ENCODE assay signal across 17 mouse cellular contexts in the genomic region with DNA sequence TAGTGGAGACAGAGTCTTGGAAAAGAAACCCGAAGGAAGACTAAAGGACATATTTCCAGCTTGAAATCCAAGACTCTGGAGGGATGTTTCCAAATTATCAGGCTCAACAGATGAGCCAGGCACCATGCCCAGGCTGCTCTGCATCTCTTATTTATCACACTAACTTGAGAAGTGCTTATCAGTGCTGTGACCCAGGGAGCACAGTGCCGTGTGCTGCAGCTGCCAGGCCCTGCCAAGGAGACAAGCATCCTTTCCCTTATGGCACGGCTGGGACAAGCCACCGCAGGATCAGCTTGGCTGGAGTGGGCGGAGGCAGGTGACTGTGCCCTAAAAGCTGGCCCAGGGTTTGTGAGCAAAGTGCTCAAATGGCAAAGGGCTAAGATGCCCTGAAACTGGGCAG.
DNase-seq lines count a peak whose midpoint lies in the region; ATAC-seq lines count a peak whose summit lies in the region.
"Had no signal": no experiment of that assay in that cellular context is flagged by ENCODE, and none has a peak within 500 bp of the region (broad histone marks: within the 10 kb centered on the region; RNA-seq: fewer than 3 reads in every experiment).

No protein-coding gene starts in this region.

- peaks cover 34% of the 10 kb centered on the region for H3K4me1 ChIP-seq in forebrain, embryonic 13.5 days
- H3K4me1 ChIP-seq in forebrain, embryonic 16.5 days (replicated peaks; ENCODE audit: control insufficient read depth, insufficient read depth, low read length): peaks cover 20% of the 10 kb centered on the region
- peaks cover 39% of the 10 kb centered on the region for H3K4me1 ChIP-seq in hindbrain, embryonic 10.5 days (replicated peaks)
- peaks cover 10% of the 10 kb centered on the region for H3K4me1 ChIP-seq in hindbrain, embryonic 12.5 days
- H3K4me1 ChIP-seq: limb, embryonic 12.5 days had no signal

- H3K9me3 ChIP-seq in forebrain, embryonic 13.5 days (replicated peaks): no peaks in the 10 kb centered on the region
- no peaks in the 10 kb centered on the region for H3K9me3 ChIP-seq in forebrain, embryonic 16.5 days (ENCODE audit: control insufficient read depth, low read length)
- H3K9me3 ChIP-seq in hindbrain, embryonic 10.5 days: no peaks in the 10 kb centered on the region
- H3K9me3 ChIP-seq in hindbrain, embryonic 12.5 days (replicated peaks): no peaks in the 10 kb centered on the region
- H3K9me3 ChIP-seq: embryonic facial prominence, embryonic 15.5 days; heart, embryonic 15.5 days; limb, embryonic 12.5 days had no signal

- H3K27me3 ChIP-seq in forebrain, embryonic 13.5 days: no peaks in the 10 kb centered on the region
- no peaks in the 10 kb centered on the region for H3K27me3 ChIP-seq in forebrain, embryonic 16.5 days (replicated peaks; ENCODE audit: control insufficient read depth, insufficient read depth, low read length)
- no peaks in the 10 kb centered on the region for H3K27me3 ChIP-seq in hindbrain, embryonic 10.5 days (ENCODE audit: insufficient read depth, poor library complexity, severe bottlenecking)
- no peaks in the 10 kb centered on the region for H3K27me3 ChIP-seq in hindbrain, embryonic 12.5 days
- H3K27me3 ChIP-seq: embryonic facial prominence, embryonic 15.5 days; heart, embryonic 15.5 days; limb, embryonic 12.5 days had no signal

- 0 out of 2 replicates have a peak, but pooled peaks cover 7% of the 10 kb centered on the region for H3K36me3 ChIP-seq in forebrain, embryonic 13.5 days (ENCODE audit: poor library complexity, severe bottlenecking)
- H3K36me3 ChIP-seq in forebrain, embryonic 16.5 days (ENCODE audit: control insufficient read depth, insufficient read depth): no peaks in the 10 kb centered on the region
- H3K36me3 ChIP-seq in hindbrain, embryonic 10.5 days: peaks cover 15% of the 10 kb centered on the region
- 0 out of 2 replicates have a peak, but pooled peaks cover 6% of the 10 kb centered on the region for H3K36me3 ChIP-seq in hindbrain, embryonic 12.5 days
- H3K36me3 ChIP-seq: embryonic facial prominence, embryonic 15.5 days; heart, embryonic 15.5 days had no signal

- 74% methylated on average over 5 of the region's 5 CpGs for WGBS in forebrain, embryonic 13.5 days
- 60% methylated on average over 5 of the region's 5 CpGs for WGBS in forebrain, embryonic 16.5 days
- 84% methylated on average over 5 of the region's 5 CpGs for WGBS in hindbrain, embryonic 10.5 days
- 64% methylated on average over 5 of the region's 5 CpGs for WGBS in hindbrain, embryonic 12.5 days

- H3K4me3 ChIP-seq in forebrain, embryonic 13.5 days: no peak overlapping the region
- H3K4me3 ChIP-seq in forebrain, embryonic 16.5 days (replicated peaks; ENCODE audit: low read length): no peak overlapping the region
- H3K4me3 ChIP-seq in hindbrain, embryonic 10.5 days: no peak overlapping the region
- no peak overlapping the region for H3K4me3 ChIP-seq in hindbrain, embryonic 12.5 days
- H3K4me3 ChIP-seq: embryonic facial prominence, embryonic 15.5 days; heart, embryonic 15.5 days; limb, embryonic 12.5 days had no signal

- no peak for ATAC-seq in forebrain, embryonic 13.5 days
- ATAC-seq in forebrain, embryonic 16.5 days: no peak
- ATAC-seq in hindbrain, embryonic 12.5 days (ENCODE audit: low FRiP score): no peak
- ATAC-seq in megakaryocyte-erythroid progenitor cell, adult 5-6 weeks (replicated peaks; ENCODE audit: low FRiP score, low TSS enrichment, poor library complexity, severe bottlenecking): peak; percentile 92
- ATAC-seq: inflammation-experienced regulatory T-cells, adult 6 months had no signal

- H3K4me2 ChIP-seq in forebrain, embryonic 13.5 days: no peak overlapping the region
- H3K4me2 ChIP-seq in forebrain, embryonic 16.5 days (ENCODE audit: low read length): no peak overlapping the region
- no peak overlapping the region for H3K4me2 ChIP-seq in hindbrain, embryonic 12.5 days (replicated peaks)
- H3K4me2 ChIP-seq: embryonic facial prominence, embryonic 15.5 days; heart, embryonic 15.5 days; limb, embryonic 12.5 days had no signal

- DNase-seq in hindbrain, embryonic 10.5 days (ENCODE audit: low spot score): no peak
- DNase-seq in ovary, adult 18-20 months (ENCODE audit: low spot score): peak; percentile 62
- DNase-seq in ovary, postnatal 10 days (ENCODE audit: low spot score): no peak
- no peak for DNase-seq in lung, postnatal 4 days
- DNase-seq: kidney, adult 9 months; kidney, postnatal 4 days; lung, postnatal 14 days; right cerebral cortex, postnatal 14 days had no signal

- H3K27ac ChIP-seq in forebrain, embryonic 13.5 days: peak overlapping the region; percentile 78; the same call in 1 of the 2 replicates
- no peak overlapping the region for H3K27ac ChIP-seq in forebrain, embryonic 16.5 days (ENCODE audit: low read length)
- peak overlapping the region; percentile 13; the same call in 1 of the 2 replicates for H3K27ac ChIP-seq in hindbrain, embryonic 10.5 days
- no peak overlapping the region for H3K27ac ChIP-seq in hindbrain, embryonic 12.5 days
- H3K27ac ChIP-seq: embryonic facial prominence, embryonic 15.5 days; heart, embryonic 15.5 days; limb, embryonic 12.5 days; liver, embryonic 14.5 days had no signal

- no peak overlapping the region for H3K9ac ChIP-seq in forebrain, embryonic 13.5 days
- H3K9ac ChIP-seq in forebrain, embryonic 16.5 days (replicated peaks; ENCODE audit: low read depth, low read length): no peak overlapping the region
- H3K9ac ChIP-seq in hindbrain, embryonic 12.5 days: no peak overlapping the region
- H3K9ac ChIP-seq: embryonic facial prominence, embryonic 15.5 days; heart, embryonic 15.5 days; limb, embryonic 12.5 days; liver, embryonic 14.5 days had no signal

Comparison
In these comparisons a context has a peak if more than half of its experiments do, and no peak if none do; other contexts are left out.
1. H3K27ac ChIP-seq: peak in forebrain, embryonic 13.5 days (single experiment) and hindbrain, embryonic 10.5 days (single experiment); none in forebrain, embryonic 16.5 days (single experiment) and hindbrain, embryonic 12.5 days (single experiment).